Mouse (Mus musculus) megakaryocyte progenitor cell, adult 5-6 weeks (primary cell): ENCODE data around the gene Gm6899. TPM values are rescaled to one million over a fixed set of nuclear protein-coding genes. Genes with fewer than 3 reads are reported as not detected.
A peak's percentile ranks its signal among the peaks of the same experiment; 100 is the strongest.

Source experiments
- ATAC-seq: replicated peaks from 2 replicates; pipeline ENCODE4 v1.8.0; 2016; ENCODE audit warnings: mild to moderate bottlenecking, moderate TSS enrichment, inconsistent platforms; ENCODE audit not compliant: poor library complexity
- total RNA-seq, 2 experiments: library from RNA; stranded (forward) in 1 of 2; stranded (reverse) in 1 of 2; fragments of 157-497, 149-512 nt in 1 of 2; fragments of 200-1000 nt in 1 of 2; gene quantifications; 2 replicates each; pipeline versions ENCODE4 v1.2.3 to v1.2.4; 2015 to 2017

Gm6899 gene
- total RNA-seq, 2 experiments from 2014 or later, result not detected

- ATAC-seq, result peak; percentile 98
These were observed 47.3 kb downstream of the Gm6899 start for GRCm38 (mm10) chr11:26640314-26640785.

GRCm38 (mm10) chr11:26642141-26642540 is 49.1 kb downstream of the Gm6899 start:
- ATAC-seq, result no peak

Other genes with a start within 250 kb of the Gm6899 start
- gene Fancl, start 207.1 kb upstream of the Gm6899 start, total RNA-seq (2015), result 24.0 and 24.8 TPM in 2 replicates
- 32.5 and 39.8 TPM in 2 replicates for gene Fancl, start 207.1 kb upstream of the Gm6899 start, total RNA-seq (2017)
- gene Vrk2, start 758 bp downstream of the Gm6899 start, total RNA-seq (2015), result 43.1 and 45.1 TPM in 2 replicates
- 39.1 and 45.4 TPM in 2 replicates for gene Vrk2, start 758 bp downstream of the Gm6899 start, total RNA-seq (2017)